Mouse (Mus musculus) effector memory CD4-positive, alpha-beta T cell, adult 5 months (primary cell): ENCODE results near the gene Tuft1. TPM values are rescaled to one million over a fixed set of nuclear protein-coding genes. Genes with fewer than 3 reads are reported as not detected.

Experiments used
- polyA plus RNA-seq: library from polyadenylated mRNA; unstranded; fragments of 100-300 nt; shearing (Covaris generic); gene quantifications from one replicate; pipeline ENCODE4 v1.2.1, GENCODE M21; 2017

The Tuft1 gene
- 6.0 TPM for polyA plus RNA-seq

DNA sequence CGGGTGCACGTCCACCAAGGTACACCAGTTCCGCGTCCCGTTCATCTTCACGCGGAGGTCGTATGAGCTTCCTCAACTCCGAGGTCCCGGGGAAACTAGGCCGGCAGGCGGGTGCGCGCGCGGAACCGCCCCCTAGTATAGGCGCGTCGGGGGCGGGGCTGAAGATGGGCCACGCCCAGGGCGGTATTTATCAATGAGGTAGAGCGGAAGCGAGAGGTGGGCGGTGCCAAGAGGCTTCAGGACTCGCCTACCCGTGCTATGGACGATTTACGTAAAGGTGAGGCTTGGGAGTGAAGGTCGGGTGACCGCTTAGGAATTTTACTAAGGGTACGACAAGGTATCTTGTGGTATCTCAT, at the start of gene Tuft1:
Gene Tuft1 (minus strand): TSS at position 133 of the 356 bp plus-strand sequence.

DNA sequence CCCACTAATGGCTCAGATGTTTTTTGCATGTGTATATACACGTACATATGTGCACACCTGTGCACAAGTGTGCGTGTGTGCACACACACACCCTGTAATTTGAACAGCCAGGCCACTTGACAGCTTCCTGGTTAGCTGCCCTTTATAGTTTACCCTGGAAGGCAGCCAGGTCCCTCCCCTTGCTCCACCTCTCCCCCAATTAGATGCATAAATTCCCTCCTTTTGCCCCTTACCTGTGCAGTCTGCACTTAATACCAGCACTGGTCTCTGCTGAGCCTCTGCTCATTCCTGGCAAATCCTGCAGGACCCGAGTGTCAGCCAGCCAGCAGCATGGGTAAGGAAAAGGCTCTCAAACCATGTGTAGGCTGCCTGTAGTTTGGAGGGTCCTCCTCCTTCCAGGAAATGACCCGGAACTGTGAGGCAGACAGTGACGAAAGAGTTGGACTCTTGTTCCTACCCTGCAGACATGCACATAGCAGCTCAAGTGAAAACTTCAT, 34.7 kb upstream of the Tuft1 start, which contains the start of gene Selenbp2:
Gene Selenbp2 (plus strand): TSS at position 228 of the 497 bp plus-strand sequence.

DNA sequence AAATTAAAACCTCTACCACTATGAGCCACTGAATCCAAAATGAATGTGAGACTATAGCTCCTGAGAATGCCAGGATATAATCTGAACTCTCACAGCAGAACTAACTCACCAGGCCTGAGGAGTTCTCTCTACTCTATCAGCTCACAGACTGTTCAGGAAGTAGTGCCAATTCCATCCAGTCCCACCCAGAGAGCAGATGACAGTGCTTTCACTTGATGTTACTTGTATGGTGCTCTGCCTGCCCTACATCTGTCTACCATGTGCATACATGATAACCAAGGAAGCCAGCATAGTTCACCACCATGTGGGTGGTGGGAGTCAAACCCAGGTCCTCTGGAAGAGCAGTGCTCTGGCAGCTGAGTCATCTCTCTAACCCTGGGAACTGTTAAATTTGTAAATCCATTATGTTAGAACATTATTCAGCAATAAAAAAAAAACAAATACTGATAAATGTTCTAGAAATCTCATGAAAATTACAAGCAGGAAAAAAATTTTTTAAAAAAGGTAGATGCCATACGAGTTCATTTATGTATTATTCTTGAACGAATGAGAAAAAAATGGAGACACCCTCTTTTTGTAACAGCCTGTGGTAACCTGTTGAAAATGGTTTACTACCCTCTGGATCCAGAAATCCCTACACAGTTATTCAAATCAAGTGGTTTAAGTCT, 16.0 kb downstream of the Tuft1 start, which contains the start of gene Gm10972:
Gene Gm10972 (plus strand): TSS at position 618 of the 668 bp plus-strand sequence.

DNA sequence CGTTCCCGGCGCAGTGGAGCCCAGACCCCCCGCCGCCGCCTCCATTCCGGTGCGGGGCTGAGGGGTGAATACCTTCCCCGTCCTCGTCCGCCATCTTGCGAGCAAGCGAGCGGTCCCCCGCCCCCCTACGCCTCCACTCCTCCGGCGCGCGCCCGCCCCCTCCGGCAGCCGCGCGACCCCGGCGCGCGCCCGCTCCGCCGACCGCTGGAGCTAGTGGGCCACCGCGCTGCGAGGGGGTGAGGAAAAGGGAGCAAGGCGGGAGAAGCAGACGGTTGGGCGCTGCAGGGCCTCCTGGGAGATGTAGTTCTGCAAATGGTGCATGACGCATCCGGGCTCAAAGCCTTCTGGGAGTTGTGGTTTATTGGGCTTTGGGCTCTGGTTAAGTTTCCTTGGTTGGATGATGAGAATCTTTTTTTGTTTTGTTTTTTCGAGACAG, 76.2 kb downstream of the Tuft1 start, which contains the start of gene Snx27:
Gene Snx27 (minus strand): TSS at position 261 of the 436 bp plus-strand sequence.

Other genes with a start within 250 kb of the Tuft1 start
- 2.5 TPM for gene Tdrkh, start 245.6 kb downstream of the Tuft1 start, polyA plus RNA-seq
- gene Mrpl9, start 215.6 kb downstream of the Tuft1 start, polyA plus RNA-seq = 61.5 TPM
- gene Oaz3, start 215.0 kb downstream of the Tuft1 start, polyA plus RNA-seq = 1.8 TPM
- not detected for gene Celf3, start 180.6 kb downstream of the Tuft1 start, polyA plus RNA-seq
- 1.8 TPM for gene Riiad1, start 178.5 kb downstream of the Tuft1 start, polyA plus RNA-seq
- 15.6 TPM for gene Snx27, start 76.2 kb downstream of the Tuft1 start, polyA plus RNA-seq
- not detected for gene Gm10972, start 15.8 kb downstream of the Tuft1 start, polyA plus RNA-seq
- gene Selenbp2, start 34.7 kb upstream of the Tuft1 start, polyA plus RNA-seq = not detected
- 0.17 TPM for gene Cgn, start 127.6 kb upstream of the Tuft1 start, polyA plus RNA-seq
- 16.5 TPM for gene Pogz, start 178.7 kb upstream of the Tuft1 start, polyA plus RNA-seq
- 249 TPM for gene Psmb4, start 228.1 kb upstream of the Tuft1 start, polyA plus RNA-seq